Mouse (Mus musculus) limb, embryonic 10.5 days (tissue): ENCODE data around the gene Ccr1l1. TPM values are rescaled to one million over a fixed set of nuclear protein-coding genes. Genes with fewer than 3 reads are reported as not detected.

ENCODE experiments used
- DNase-seq: peaks from one replicate; pipeline ENCODE4 v3.0.0-alpha.2; 2017; ENCODE audit warnings: low spot score
- H3K27ac ChIP-seq: fragments of 300-500 bp; sonication (generic); 2 replicates; pipeline ENCODE4 v1.5.1; 2016; ENCODE audit warnings: mild to moderate bottlenecking
- H3K27me3 ChIP-seq: fragments of 300-500 bp; sonication (generic); 2 replicates; pipeline ENCODE4 v1.6.1; 2016; ENCODE audit warnings: low read depth, mild to moderate bottlenecking; ENCODE audit not compliant: poor library complexity, severe bottlenecking
- H3K36me3 ChIP-seq: fragments of 300-500 bp; sonication (generic); 2 replicates; pipeline ENCODE4 v1.6.1; 2016; ENCODE audit warnings: mild to moderate bottlenecking, moderate library complexity
- H3K4me1 ChIP-seq: fragments of 300-500 bp; sonication (generic); 2 replicates; pipeline ENCODE4 v1.6.1; 2016
- H3K4me3 ChIP-seq: fragments of 300-500 bp; sonication (generic); 2 replicates; pipeline ENCODE4 v1.5.1; 2016; ENCODE audit warnings: mild to moderate bottlenecking, moderate library complexity
- H3K9me3 ChIP-seq: fragments of 300-500 bp; sonication (generic); replicated peaks from 2 replicates; pipeline ENCODE4 v1.6.1; 2016; ENCODE audit warnings: mild to moderate bottlenecking
- WGBS: fragments of 180-500 bp; shearing (Covaris S2); methylation state at CpG from one replicate; pipeline ENCODE4 v1.1.7; 2016; 5-methylcytosine and 5-hydroxymethylcytosine counted together
- polyA plus RNA-seq: library from polyadenylated mRNA; unstranded; fragments of >200 nt; fragmentation: Nextera tagmentation; extraction: Ambion mirVana; gene quantifications from 2 replicates; pipeline ENCODE4 v1.2.1, GENCODE M21; 2016

The Ccr1l1 gene
- polyA plus RNA-seq, 1 experiment from 2014 or later: not detected

DNA sequence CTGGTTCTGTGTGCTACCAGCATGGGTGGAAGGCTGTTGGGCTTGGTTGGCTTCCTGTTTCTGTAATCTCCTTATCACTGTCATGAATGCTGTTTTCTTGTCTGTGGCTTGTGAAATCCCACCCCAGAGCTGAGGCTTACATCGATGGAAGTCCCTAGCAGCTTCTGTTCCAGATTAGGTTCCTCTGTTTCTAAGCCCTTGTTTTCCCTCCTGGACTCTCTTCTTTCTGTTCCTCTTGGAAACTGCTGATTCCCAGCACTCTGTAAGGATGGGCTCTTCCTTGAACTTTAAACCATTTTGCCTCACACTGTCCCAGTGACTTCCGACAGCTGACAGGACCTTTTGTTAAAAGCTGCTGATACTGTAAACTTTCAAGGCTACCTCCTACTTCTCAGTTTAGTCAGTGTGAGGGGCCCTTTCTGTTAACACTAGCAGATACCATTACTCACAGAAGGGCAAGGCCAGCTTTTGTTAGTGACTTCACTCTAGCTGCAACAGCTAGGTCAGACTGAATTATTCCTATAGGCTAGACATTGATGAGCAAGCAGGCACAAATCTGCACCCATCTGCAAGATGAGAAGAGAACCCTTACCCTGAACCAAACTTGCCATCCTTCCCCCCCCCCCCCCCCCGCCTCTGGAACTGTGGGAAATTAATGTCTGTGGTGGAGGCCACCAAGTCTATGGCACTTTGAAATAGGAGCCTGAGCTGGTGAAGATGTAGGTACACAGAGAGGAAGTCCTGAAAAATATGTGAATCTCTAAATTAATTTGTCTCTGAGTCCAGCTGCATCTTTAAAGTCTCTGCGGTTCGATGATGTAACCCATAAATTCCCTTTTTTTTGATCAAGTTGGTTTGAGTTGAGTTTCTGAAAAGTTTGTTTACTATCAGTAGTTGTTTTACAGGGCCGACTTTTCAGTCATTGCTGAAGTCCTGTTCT, 46.2 kb downstream of the Ccr1l1 start:
- Histone ChIP-seq H3K36me3 (no peaks in the 10 kb centered on the region), H3K27ac (no peak overlapping the region), H3K27me3 (no peaks in the 10 kb centered on the region), H3K4me3 (no peak overlapping the region), H3K9me3 (no peaks in the 10 kb centered on the region), H3K4me1 (peaks cover 21% of the 10 kb centered on the region)
- 71% methylated on average over 6 of the region's 6 CpGs for WGBS
- DNase-seq: no peak

- Histone ChIP-seq H3K9me3 (no peaks in the 10 kb centered on the region), H3K27ac (no peak overlapping the region), H3K4me1 (peaks cover 21% of the 10 kb centered on the region), H3K36me3 (no peaks in the 10 kb centered on the region), H3K4me3 (no peak overlapping the region), H3K27me3 (no peaks in the 10 kb centered on the region)
- WGBS: 95% methylated on average over 3 of the region's 3 CpGs
- no peak for DNase-seq
Observed at GRCm38 (mm10) chr9:123930926-123931325, 47.3 kb downstream of the Ccr1l1 start.

- H3K9me3 ChIP-seq: no peaks in the 10 kb centered on the region
- no peaks in the 10 kb centered on the region for H3K27me3 ChIP-seq
- no peak overlapping the region for H3K27ac ChIP-seq
- 79% methylated on average over 3 of the region's 3 CpGs for WGBS
- no peak overlapping the region for H3K4me3 ChIP-seq
- H3K4me1 ChIP-seq: peaks cover 25% of the 10 kb centered on the region
- DNase-seq: no peak
- H3K36me3 ChIP-seq: no peaks in the 10 kb centered on the region
Observed at GRCm38 (mm10) chr9:123930476-123930875, 47.7 kb downstream of the Ccr1l1 start.

DNA sequence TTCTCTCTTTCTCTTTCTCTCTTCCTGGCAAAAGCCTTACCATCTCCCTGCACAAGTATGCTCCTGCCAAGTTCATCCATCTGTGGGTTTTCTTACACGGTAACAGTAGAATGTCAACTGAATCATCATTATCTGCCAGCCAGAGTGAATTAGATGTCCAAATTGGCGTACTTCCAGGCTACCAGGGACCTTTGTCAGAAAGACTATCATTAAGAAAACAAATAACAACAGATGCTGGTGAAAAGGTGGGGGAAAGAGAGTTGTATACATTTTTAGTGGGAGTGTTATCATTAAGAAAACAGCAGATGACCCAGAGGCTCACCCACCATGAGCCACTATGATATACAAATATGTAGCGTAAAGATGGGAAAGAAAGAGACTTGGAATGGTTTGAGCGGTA, 48.3 kb downstream of the Ccr1l1 start:
- 93% methylated on average over 4 of the region's 4 CpGs for WGBS
- no peak overlapping the region for H3K27ac ChIP-seq
- H3K36me3 ChIP-seq: no peaks in the 10 kb centered on the region
- no peak for DNase-seq
- no peaks in the 10 kb centered on the region for H3K27me3 ChIP-seq
- H3K4me1 ChIP-seq: peaks cover 27% of the 10 kb centered on the region
- no peak overlapping the region for H3K4me3 ChIP-seq
- H3K9me3 ChIP-seq: no peaks in the 10 kb centered on the region

DNA sequence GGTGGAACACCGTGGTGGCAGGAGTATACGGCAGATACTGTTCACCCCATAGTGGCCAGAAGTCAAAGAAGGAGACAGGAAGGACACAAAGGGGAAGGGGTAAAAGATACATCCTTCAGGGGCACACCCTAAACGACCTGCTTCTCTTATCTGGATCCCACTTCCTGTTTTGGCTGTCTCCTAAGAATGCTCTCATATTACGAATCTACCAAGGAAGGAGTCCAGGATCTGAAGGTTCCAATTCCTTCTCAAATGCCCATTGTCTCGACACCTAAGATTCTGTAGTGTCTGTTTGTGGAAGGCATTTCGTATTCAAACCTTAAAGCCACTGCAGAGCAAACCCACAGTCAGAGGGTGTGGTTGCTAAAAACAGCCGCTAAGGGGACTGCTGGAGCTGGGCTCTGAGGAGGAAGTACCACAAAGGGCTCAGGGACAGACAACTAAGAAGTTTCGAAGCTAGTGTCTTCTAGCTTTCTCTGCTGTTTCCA, 49.4 kb downstream of the Ccr1l1 start:
- Histone ChIP-seq H3K27ac (no peak overlapping the region), H3K27me3 (peaks cover 5% of the 10 kb centered on the region), H3K9me3 (no peaks in the 10 kb centered on the region), H3K4me3 (no peak overlapping the region), H3K36me3 (no peaks in the 10 kb centered on the region), H3K4me1 (peaks cover 36% of the 10 kb centered on the region)
- 52% methylated on average over 8 of the region's 8 CpGs for WGBS
- DNase-seq: no peak

- no peak overlapping the region for H3K4me3 ChIP-seq
- peaks cover 11% of the 10 kb centered on the region for H3K27me3 ChIP-seq
- no peaks in the 10 kb centered on the region for H3K9me3 ChIP-seq
- WGBS: 54% methylated on average over 12 of the region's 12 CpGs
- H3K4me1 ChIP-seq: peaks cover 42% of the 10 kb centered on the region
- no peaks in the 10 kb centered on the region for H3K36me3 ChIP-seq
- peak; percentile 34 for DNase-seq
- H3K27ac ChIP-seq: no peak overlapping the region
Observed at GRCm38 (mm10) chr9:123928118-123928758, 50.0 kb downstream of the Ccr1l1 start.

DNA sequence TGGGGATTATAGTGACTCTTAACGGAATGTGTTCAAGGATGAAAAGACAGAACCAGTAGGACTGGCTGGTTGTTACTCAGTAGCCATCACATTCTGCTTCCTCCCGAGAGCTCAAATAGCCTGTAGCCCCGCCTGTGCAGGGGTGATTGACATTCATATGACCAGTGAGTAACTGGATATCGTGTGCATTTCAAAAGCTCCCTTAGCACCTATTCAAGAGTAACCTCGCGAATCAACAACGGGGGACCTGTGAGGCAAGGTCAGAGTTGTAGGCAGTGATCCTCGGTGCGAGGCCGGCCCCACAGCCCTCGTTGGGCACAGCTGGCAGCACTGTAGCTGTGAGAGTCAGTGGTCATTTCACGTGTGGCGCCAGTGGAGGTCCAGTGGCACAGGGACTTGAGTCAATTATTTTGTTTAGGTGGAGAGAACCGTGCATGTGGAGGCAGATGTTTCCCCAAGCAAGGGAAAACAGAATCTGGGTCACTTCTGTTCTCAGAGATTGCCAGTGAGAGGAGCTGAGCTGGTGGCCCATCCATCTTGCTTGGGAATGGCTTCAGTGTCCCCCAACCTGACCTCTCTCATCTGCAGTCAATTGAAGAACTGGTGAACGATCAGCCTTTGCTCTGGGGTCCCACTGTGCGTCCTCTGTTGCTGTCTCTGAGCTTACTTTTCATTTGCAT, 50.8 kb downstream of the Ccr1l1 start:
- Histone ChIP-seq H3K4me3 (no peak overlapping the region), H3K27me3 (peaks cover 14% of the 10 kb centered on the region), H3K27ac (no peak overlapping the region), H3K36me3 (no peaks in the 10 kb centered on the region), H3K4me1 (peaks cover 45% of the 10 kb centered on the region), H3K9me3 (no peaks in the 10 kb centered on the region)
- WGBS: 52% methylated on average over 16 of the region's 16 CpGs
- DNase-seq: peak; percentile 31

Other genes starting within 250 kb of the Ccr1l1 start
- gene Cxcr6, start 171.9 kb downstream of the Ccr1l1 start, polyA plus RNA-seq: 0.15 and 0.19 TPM in 2 replicates
- 8.4 and 10.6 TPM in 2 replicates for gene Fyco1, start 126.5 kb downstream of the Ccr1l1 start, polyA plus RNA-seq
- gene Xcr1, start 116.4 kb downstream of the Ccr1l1 start, polyA plus RNA-seq: not detected in 2 replicates
- 0.38 and 0.61 TPM in 2 replicates for gene Ccr1, start 9.7 kb downstream of the Ccr1l1 start, polyA plus RNA-seq
- gene Ccr3, start 43.6 kb upstream of the Ccr1l1 start, polyA plus RNA-seq: not detected in 2 replicates
- gene Ccr2, start 123.5 kb upstream of the Ccr1l1 start, polyA plus RNA-seq: 0.14 and 0.48 TPM in 2 replicates
- 0.15 and 0.30 TPM in 2 replicates for gene Ccr5, start 143.1 kb upstream of the Ccr1l1 start, polyA plus RNA-seq